Mouse (Mus musculus): ENCODE data around the gene Ube2z. TPM values are rescaled to one million over a fixed set of nuclear protein-coding genes. Genes with fewer than 3 reads are reported as not detected.
A peak's percentile ranks its signal among the peaks of the same experiment; 100 is the strongest.

Gene Ube2z
- polyA plus RNA-seq, 1 experiment from 2014 or later, result 43.2 TPM

GRCm38 (mm10) chr11:96033264-96033663 lies 31.9 kb downstream of the Ube2z start:
- H3K4me1 ChIP-seq, result peaks cover 13% of the 10 kb centered on the region
- 0 out of 2 replicates have a peak, but pooled peaks cover 11% of the 10 kb centered on the region for H3K27me3 ChIP-seq
- no peak overlapping the region for H3K9ac ChIP-seq
- no peak overlapping the region for H3K4me3 ChIP-seq
- no peaks in the 10 kb centered on the region for H3K9me3 ChIP-seq
- no peak overlapping the region for H3K4me2 ChIP-seq
- 100% methylated on average over 3 of the region's 3 CpGs for WGBS
- no peak overlapping the region for H3K27ac ChIP-seq
- ATAC-seq (ENCODE audit: insufficient number of reproducible peaks, insufficient read depth, low FRiP score, low TSS enrichment, low read depth), result no peak
- peaks cover 13% of the 10 kb centered on the region; the same call in 1 of the 2 replicates for H3K36me3 ChIP-seq

- Histone ChIP-seq H3K4me1 (peaks cover 13% of the 10 kb centered on the region), H3K27me3 (0 out of 2 replicates have a peak, but pooled peaks cover 11% of the 10 kb centered on the region), H3K9me3 (no peaks in the 10 kb centered on the region), H3K4me2 (no peak overlapping the region), H3K27ac (no peak overlapping the region), H3K36me3 (peaks cover 4% of the 10 kb centered on the region; the same call in 1 of the 2 replicates), H3K4me3 (no peak overlapping the region), H3K9ac (no peak overlapping the region)
- 70% methylated on average over 2 of the region's 2 CpGs for WGBS
- ATAC-seq (ENCODE audit: insufficient number of reproducible peaks, insufficient read depth, low FRiP score, low TSS enrichment, low read depth), result no peak
Measured at GRCm38 (mm10) chr11:96031701-96032100, 33.5 kb downstream of the Ube2z start.

GRCm38 (mm10) chr11:96030571-96030970 lies 34.6 kb downstream of the Ube2z start:
- Histone ChIP-seq H3K9me3 (no peaks in the 10 kb centered on the region), H3K9ac (no peak overlapping the region), H3K4me1 (peaks cover 10% of the 10 kb centered on the region), H3K4me3 (no peak overlapping the region), H3K4me2 (no peak overlapping the region), H3K27ac (no peak overlapping the region), H3K36me3 (no peaks in the 10 kb centered on the region), H3K27me3 (0 out of 2 replicates have a peak, but pooled peaks cover 11% of the 10 kb centered on the region)
- WGBS, result 92% methylated on average over 3 of the region's 3 CpGs
- no peak for ATAC-seq (ENCODE audit: insufficient number of reproducible peaks, insufficient read depth, low FRiP score, low TSS enrichment, low read depth)

GRCm38 (mm10) chr11:96028130-96028529 lies 37.1 kb downstream of the Ube2z start:
- ATAC-seq (ENCODE audit: insufficient number of reproducible peaks, insufficient read depth, low FRiP score, low TSS enrichment, low read depth), result no peak
- H3K9ac ChIP-seq, result no peak overlapping the region
- H3K4me2 ChIP-seq, result no peak overlapping the region
- no peaks in the 10 kb centered on the region for H3K36me3 ChIP-seq
- 0 out of 2 replicates have a peak, but pooled peaks cover 11% of the 10 kb centered on the region for H3K27me3 ChIP-seq
- no peaks in the 10 kb centered on the region for H3K9me3 ChIP-seq
- 67% methylated on average over 5 of the region's 5 CpGs for WGBS
- no peak overlapping the region for H3K27ac ChIP-seq
- no peak overlapping the region for H3K4me3 ChIP-seq
- no peaks in the 10 kb centered on the region for H3K4me1 ChIP-seq

- 61% methylated on average over 4 of the region's 4 CpGs for WGBS
- no peak overlapping the region for H3K9ac ChIP-seq
Measured at GRCm38 (mm10) chr11:96020622-96021021, 44.6 kb downstream of the Ube2z start.

GRCm38 (mm10) chr11:96017941-96018351 lies 47.2 kb downstream of the Ube2z start:
- Histone ChIP-seq H3K4me2 (no peak overlapping the region), H3K4me1 (peaks cover 5% of the 10 kb centered on the region; the same call in 1 of the 2 replicates), H3K4me3 (no peak overlapping the region), H3K36me3 (no peaks in the 10 kb centered on the region), H3K9me3 (no peaks in the 10 kb centered on the region), H3K27ac (peak overlapping the region; percentile 48; the same call in 1 of the 2 replicates), H3K27me3 (0 out of 2 replicates have a peak, but pooled peaks cover under 1% of the 10 kb centered on the region), H3K9ac (0 out of 2 replicates have a peak overlapping the region, but pooled peaks have one; percentile 40)
- ATAC-seq (ENCODE audit: insufficient number of reproducible peaks, insufficient read depth, low FRiP score, low TSS enrichment, low read depth), result no peak
- 10% methylated on average over 9 of the region's 9 CpGs for WGBS

More at GRCm38 (mm10) chr11:96020622-96021021, 44.6 kb downstream of the Ube2z start:
- no peaks in the 10 kb centered on the region for H3K9me3 ChIP-seq
- H3K4me1 ChIP-seq, result peaks cover 5% of the 10 kb centered on the region; the same call in 1 of the 2 replicates
- H3K36me3 ChIP-seq, result no peaks in the 10 kb centered on the region
- no peak overlapping the region for H3K4me2 ChIP-seq
- ATAC-seq (ENCODE audit: insufficient number of reproducible peaks, insufficient read depth, low FRiP score, low TSS enrichment, low read depth), result no peak
- no peaks in the 10 kb centered on the region for H3K27me3 ChIP-seq
- no peak overlapping the region for H3K27ac ChIP-seq
- H3K4me3 ChIP-seq, result no peak overlapping the region

- Histone ChIP-seq H3K4me3 (no peak overlapping the region), H3K36me3 (no peaks in the 10 kb centered on the region), H3K9me3 (no peaks in the 10 kb centered on the region), H3K4me1 (peaks cover 5% of the 10 kb centered on the region), H3K27ac (no peak overlapping the region), H3K4me2 (no peak overlapping the region), H3K27me3 (0 out of 2 replicates have a peak, but pooled peaks cover 4% of the 10 kb centered on the region), H3K9ac (no peak overlapping the region)
- ATAC-seq (ENCODE audit: insufficient number of reproducible peaks, insufficient read depth, low FRiP score, low TSS enrichment, low read depth), result no peak
- WGBS, result 53% methylated on average over 5 of the region's 5 CpGs
Measured at GRCm38 (mm10) chr11:96015421-96015820, 49.8 kb downstream of the Ube2z start.

GRCm38 (mm10) chr11:96011982-96012381 lies 53.2 kb downstream of the Ube2z start:
- no peak overlapping the region for H3K9ac ChIP-seq
- no peak overlapping the region for H3K27ac ChIP-seq
- 6% methylated on average over 6 of the region's 8 CpGs for WGBS
- H3K9me3 ChIP-seq, result no peaks in the 10 kb centered on the region
- no peaks in the 10 kb centered on the region for H3K36me3 ChIP-seq
- H3K4me1 ChIP-seq, result peaks cover 7% of the 10 kb centered on the region
- peak overlapping the region; percentile 40; the same call in 1 of the 2 replicates for H3K4me2 ChIP-seq
- H3K4me3 ChIP-seq, result no peak overlapping the region
- ATAC-seq (ENCODE audit: insufficient number of reproducible peaks, insufficient read depth, low FRiP score, low TSS enrichment, low read depth), result no peak
- H3K27me3 ChIP-seq, result 0 out of 2 replicates have a peak, but pooled peaks cover 4% of the 10 kb centered on the region

- H3K9me3 ChIP-seq, result no peaks in the 10 kb centered on the region
- ATAC-seq (ENCODE audit: insufficient number of reproducible peaks, insufficient read depth, low FRiP score, low TSS enrichment, low read depth), result no peak
- no peak overlapping the region for H3K4me2 ChIP-seq
- H3K4me3 ChIP-seq, result no peak overlapping the region
- peaks cover 7% of the 10 kb centered on the region for H3K4me1 ChIP-seq
- H3K9ac ChIP-seq, result no peak overlapping the region
- H3K27ac ChIP-seq, result no peak overlapping the region
- H3K36me3 ChIP-seq, result no peaks in the 10 kb centered on the region
- 0 out of 2 replicates have a peak, but pooled peaks cover 4% of the 10 kb centered on the region for H3K27me3 ChIP-seq
- WGBS, result 0% methylated on average over 1 of the region's 1 CpGs
Measured at GRCm38 (mm10) chr11:96008827-96009226, 56.4 kb downstream of the Ube2z start.

- WGBS, result under 1% methylated on average over 33 of the region's 33 CpGs
- Histone ChIP-seq H3K9ac (peak overlapping the region; percentile 97), H3K27ac (peak overlapping the region; percentile 99), H3K27me3 (0 out of 2 replicates have a peak, but pooled peaks cover under 1% of the 10 kb centered on the region), H3K4me1 (peaks cover 14% of the 10 kb centered on the region), H3K9me3 (no peaks in the 10 kb centered on the region), H3K4me3 (peak overlapping the region; percentile 87), H3K36me3 (no peaks in the 10 kb centered on the region), H3K4me2 (peak overlapping the region; percentile 85)
- ATAC-seq (ENCODE audit: insufficient number of reproducible peaks, insufficient read depth, low FRiP score, low TSS enrichment, low read depth), result no peak; the same call in 1 of the 2 replicates
Measured at GRCm38 (mm10) chr11:96007516-96008235, 57.5 kb downstream of the Ube2z start.

GRCm38 (mm10) chr11:96006852-96007515 lies 58.2 kb downstream of the Ube2z start:
- peak; percentile 54 for ATAC-seq (ENCODE audit: insufficient number of reproducible peaks, insufficient read depth, low FRiP score, low TSS enrichment, low read depth)
- H3K4me2 ChIP-seq, result peak overlapping the region; percentile 85
- peak overlapping the region; percentile 99 for H3K27ac ChIP-seq
- H3K4me3 ChIP-seq, result peak overlapping the region; percentile 87
- under 1% methylated on average over 67 of the region's 67 CpGs for WGBS
- H3K9ac ChIP-seq, result peak overlapping the region; percentile 97
- H3K27me3 ChIP-seq, result no peaks in the 10 kb centered on the region
- H3K9me3 ChIP-seq, result no peaks in the 10 kb centered on the region
- no peaks in the 10 kb centered on the region for H3K36me3 ChIP-seq
- peaks cover 21% of the 10 kb centered on the region for H3K4me1 ChIP-seq
